Mouse (Mus musculus) layer of hippocampus, adult 6 months (tissue): Measurements from ENCODE around the gene Rpl19. TPM values are rescaled to one million over a fixed set of nuclear protein-coding genes. Genes with fewer than 3 reads are reported as not detected.

Experiments
- long read RNA-seq, 2 experiments: library from polyadenylated mRNA; unstranded; transcript quantifications; one replicate each; pipeline ENCODE4 v2.0.0; 2019 to 2020
- microRNA-seq: library from miRNA; unstranded; fragments of <30 nt; microRNA quantifications from one replicate; pipeline ENCODE4 v1.2.0, GENCODE M21; 2020
- polyA plus RNA-seq: library from polyadenylated mRNA; unstranded; fragments of <200 nt; fragmentation: Nextera tagmentation; gene quantifications from 2 replicates; pipeline ENCODE4 v1.2.3, GENCODE M21; 2021

Rpl19 gene
- 2,123 and 2,249 TPM in 2 replicates for polyA plus RNA-seq
- long read RNA-seq, experiment 1, transcript Rpl19-202 (6 exons, 737 nt), result minor isoform, 9 of 982 reads
- long read RNA-seq, experiment 1, transcript Rpl19-201 (6 exons, 751 nt), result major isoform, 890 of 982 reads
- long read RNA-seq, experiment 1, partial matches to known transcripts, result 72 of 982 reads
- long read RNA-seq, experiment 1, other reads (novel, unspliced or antisense), result 11 of 982 reads
- long read RNA-seq, experiment 2, transcript Rpl19-201 (6 exons, 751 nt), result major isoform, 120 of 130 reads
- long read RNA-seq, experiment 2, partial matches to known transcripts, result 2 of 130 reads
- long read RNA-seq, experiment 2, other reads (novel, unspliced or antisense), result 7 of 130 reads

DNA sequence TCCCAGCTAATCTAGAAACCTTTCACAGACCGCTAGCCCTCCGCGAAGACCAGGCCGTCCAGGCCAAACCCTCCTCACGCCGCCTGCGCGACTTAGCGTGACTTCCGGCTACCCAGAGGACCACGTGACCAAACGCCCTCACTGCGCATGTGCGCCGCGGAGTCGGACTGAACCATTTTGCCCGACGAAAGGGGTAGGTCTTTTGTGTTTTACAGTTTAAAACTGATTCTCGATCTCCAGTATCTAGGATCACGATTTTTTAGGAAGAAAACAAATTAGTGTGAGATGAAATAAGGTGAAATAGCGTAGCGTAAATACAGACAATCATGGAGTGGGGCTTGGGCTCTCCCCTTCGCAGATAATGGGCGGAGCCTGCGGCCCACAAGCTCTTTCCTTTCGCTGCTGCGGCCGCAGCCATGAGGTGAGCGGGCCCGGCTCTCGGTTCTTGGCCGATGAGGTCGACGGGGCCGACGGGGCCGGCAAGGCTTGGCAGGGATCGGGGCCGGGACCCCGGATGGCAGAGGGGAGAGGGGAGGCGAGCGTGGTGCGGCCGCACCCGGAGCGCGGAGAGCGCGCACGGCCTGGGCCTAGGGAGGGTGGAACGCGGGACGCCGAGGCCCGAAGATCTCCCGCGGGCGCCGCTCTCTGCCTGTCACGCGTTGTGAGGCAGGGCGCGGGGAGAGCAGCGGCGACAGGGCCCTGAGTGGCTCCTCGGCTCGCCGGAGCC, at the start of gene Rpl19:
Gene Rpl19, plus strand, starts transcription at position 141 of the 727 bp plus-strand sequence.

DNA sequence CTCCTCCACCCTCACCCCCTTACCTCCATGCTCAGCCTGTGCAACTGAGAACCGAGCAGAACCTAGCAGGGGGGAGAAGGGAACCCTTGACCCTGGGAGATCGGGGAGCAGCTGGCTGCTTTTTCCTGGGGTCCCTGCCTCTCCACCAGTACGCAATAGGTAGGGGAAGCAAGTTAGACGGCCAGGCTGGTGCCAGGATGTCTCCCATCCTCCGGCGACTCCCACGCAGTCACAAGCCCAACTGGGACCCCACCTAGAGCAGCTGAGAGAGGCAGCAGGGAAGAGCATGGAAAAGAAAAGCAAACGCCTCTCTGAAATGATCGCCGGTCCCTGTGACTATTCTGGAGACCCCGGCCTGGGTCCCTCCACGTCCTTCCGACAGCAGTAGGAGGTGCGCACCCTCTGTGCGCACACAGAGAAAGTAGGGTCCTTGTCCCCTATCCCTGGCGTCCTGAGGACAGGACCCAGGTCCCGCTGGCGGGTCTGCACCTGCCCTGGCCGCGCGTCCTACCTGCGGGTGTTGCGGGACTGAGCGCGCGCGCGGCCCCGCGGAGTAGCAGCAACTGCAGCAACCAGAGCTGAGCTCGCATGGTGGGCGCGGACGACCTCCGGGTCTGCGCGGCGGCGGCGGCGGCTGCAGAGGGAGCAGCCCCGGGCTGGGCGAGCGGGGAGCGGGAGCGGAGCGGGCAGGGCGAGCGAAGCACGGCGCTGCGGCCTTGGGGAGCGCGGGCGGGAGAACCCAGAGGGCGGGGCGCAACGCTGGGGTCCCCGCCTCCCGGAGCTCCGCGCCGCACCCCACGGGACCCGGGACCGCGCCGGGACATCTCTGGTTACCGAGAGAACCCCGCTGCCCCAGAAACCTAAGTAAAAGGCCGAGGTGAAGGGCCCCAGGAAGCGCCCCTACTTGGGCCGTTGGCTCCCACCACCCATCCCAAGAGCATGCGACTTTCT, 40.5 kb upstream of the Rpl19 start, which contains the start of gene Plxdc1:
Gene Plxdc1, minus strand, starts transcription at position 718 of the 951 bp plus-strand sequence.

DNA sequence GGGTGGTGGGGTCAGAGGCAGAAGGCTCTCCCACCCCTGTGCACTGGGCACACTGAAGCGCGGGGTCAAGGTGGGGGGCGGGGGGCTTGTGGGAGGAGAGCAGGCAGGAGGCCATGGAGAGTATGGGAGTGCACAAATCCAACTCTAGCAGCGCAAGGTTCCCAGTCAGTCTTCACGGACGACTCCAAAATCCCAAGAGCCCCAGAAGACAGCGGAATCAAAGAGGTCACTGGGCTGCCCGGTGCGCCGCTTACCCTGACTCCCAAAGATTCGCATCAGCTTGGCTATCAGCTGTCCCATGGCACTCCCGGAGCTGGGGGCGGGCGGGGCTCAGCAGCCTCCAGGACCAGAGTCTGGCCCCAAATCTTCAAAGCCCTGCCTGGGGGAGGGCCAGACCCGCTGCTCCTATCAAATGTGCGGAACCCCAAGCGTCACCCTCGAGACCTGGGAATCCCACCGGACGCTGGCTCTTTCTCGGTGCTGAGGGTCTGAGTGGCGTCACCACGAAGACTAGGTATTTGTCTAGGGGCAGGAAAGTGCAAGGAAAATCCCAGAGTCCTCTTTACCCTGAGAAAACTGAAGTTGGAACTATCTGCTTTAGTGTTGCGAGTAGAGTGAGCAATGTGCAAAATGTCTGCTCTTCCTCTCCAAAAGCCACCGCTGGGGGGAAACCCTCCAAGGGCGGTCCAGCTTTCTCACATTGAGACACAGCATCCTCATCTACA, 30.8 kb upstream of the Rpl19 start, which contains the start of gene Arl5c:
Gene Arl5c, minus strand, starts transcription at position 618 of the 725 bp plus-strand sequence.

DNA sequence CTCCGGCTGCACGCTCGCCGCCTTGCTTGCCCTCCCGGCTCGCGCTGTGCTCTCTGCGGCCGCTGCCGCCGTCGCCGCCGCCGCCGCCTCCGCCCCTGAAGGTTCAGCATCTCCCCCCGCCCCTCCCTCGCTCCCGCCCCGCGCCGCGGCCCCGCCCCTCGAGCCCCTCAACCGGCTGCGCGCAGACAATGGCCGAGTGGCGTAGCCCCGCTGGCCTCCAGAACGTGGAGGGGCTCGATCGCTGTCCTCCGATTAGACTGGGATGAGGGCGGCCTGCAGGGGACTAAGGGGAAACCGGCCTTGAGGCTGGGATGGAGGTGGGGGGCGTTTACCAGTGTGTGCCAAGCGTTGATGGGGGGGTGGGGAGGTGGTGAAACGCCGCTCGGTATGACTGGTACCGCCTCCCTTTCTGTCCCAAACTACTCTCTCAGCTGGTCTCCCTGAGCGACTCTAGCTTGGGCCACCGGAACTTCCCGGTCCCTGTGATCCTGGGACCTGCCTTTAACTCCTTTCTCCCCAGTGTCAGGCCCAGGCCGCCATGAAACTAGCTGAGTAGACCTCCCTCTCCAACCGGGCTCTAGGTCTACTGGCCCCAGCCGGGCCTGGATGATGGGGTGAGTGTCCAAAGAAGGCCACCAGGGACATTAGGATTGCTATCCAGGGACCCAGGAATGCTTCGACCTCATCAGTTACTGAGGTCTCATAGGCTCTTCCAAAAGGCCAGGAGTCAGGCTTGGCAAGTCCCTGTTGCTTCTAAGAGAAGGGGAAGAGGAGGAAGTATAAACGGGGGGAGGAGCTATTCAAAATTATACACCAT, 3.7 kb upstream of the Rpl19 start, which contains the start of gene Cacnb1:
Gene Cacnb1, minus strand, starts transcription at position 480 of the 817 bp plus-strand sequence.

DNA sequence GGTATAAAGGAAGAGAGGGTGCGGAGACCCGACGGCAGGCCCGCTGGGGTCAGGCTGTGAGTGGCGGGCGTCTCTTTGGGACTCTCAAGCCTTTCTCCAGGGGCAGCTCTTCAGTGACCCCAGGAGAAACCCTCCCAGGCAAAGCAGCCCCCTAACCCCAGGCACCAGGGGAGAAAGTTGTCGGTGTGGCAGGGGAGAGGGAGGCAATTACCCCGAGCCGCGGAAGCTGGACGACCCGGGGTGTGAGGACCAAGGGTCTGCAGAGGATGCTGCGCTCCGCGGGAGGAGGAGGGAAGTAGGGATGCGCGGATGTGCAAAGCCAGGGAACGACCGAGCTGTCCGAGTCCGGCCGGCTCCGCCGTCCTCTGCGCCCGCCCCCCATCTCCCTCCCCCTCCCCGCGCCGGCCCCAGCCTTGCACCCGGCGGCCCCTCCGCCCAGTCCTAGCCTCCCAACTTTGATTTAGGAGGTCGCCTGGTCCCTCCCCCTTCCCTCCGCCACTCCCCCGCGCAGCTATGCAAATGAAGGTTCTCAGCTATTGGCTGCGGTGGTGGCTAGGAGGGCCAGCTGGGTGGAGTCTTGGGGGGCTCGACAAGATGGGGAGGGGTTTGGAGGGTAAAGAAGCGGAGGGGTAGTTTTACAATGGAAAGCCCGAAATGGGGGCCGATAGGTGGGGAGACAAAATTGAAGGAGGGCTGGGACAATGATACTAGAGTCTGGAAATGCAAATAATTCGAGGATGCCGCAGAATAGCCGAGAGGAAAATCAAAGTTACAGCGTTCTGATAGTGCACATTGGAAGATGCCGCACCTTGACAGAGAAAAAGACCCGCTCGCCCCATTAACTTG, 26.7 kb downstream of the Rpl19 start, which contains the start of gene Stac2:
Gene Stac2, minus strand, starts transcription at position 474 of the 846 bp plus-strand sequence.

Small RNAs within 50 kb of the gene (microRNA-seq; reads per million reads assigned to microRNA genes)
- gene Gm27597, result not detected

Other genes starting within 250 kb of the Rpl19 start
- gene Rpl23, start 244.3 kb upstream of the Rpl19 start, polyA plus RNA-seq, result 631 and 670 TPM in 2 replicates
- gene Lasp1, start 227.7 kb upstream of the Rpl19 start, polyA plus RNA-seq, result 36.2 and 46.2 TPM in 2 replicates
- gene B230217C12Rik, start 185.9 kb upstream of the Rpl19 start, polyA plus RNA-seq, result 88.3 and 97.9 TPM in 2 replicates
- 0.77 and 1.2 TPM in 2 replicates for gene Fbxo47, start 142.6 kb upstream of the Rpl19 start, polyA plus RNA-seq
- 7.8 and 10.7 TPM in 2 replicates for gene Plxdc1, start 40.3 kb upstream of the Rpl19 start, polyA plus RNA-seq
- 6.9 and 9.8 TPM in 2 replicates for gene Arl5c, start 30.5 kb upstream of the Rpl19 start, polyA plus RNA-seq
- gene Cacnb1, start 3.7 kb upstream of the Rpl19 start, polyA plus RNA-seq, result 38.9 and 48.1 TPM in 2 replicates
- 6.3 and 7.7 TPM in 2 replicates for gene Stac2, start 26.8 kb downstream of the Rpl19 start, polyA plus RNA-seq
- gene Fbxl20, start 123.7 kb downstream of the Rpl19 start, polyA plus RNA-seq, result 5.7 and 6.6 TPM in 2 replicates
- gene Med1, start 166.6 kb downstream of the Rpl19 start, polyA plus RNA-seq, result 28.3 and 34.2 TPM in 2 replicates
- gene Cdk12, start 176.3 kb downstream of the Rpl19 start, polyA plus RNA-seq, result 1.9 and 2.0 TPM in 2 replicates